Mouse (Mus musculus) testis, adult 2 months (tissue): Measurements from ENCODE around the gene Rasgef1b. TPM values are rescaled to one million over a fixed set of nuclear protein-coding genes. Genes with fewer than 3 reads are reported as not detected.
A peak's percentile ranks its signal among the peaks of the same experiment; 100 is the strongest.

ENCODE experiments used
- H3K27ac ChIP-seq: fragments of 200-500 bp; 2 replicates; pipeline ENCODE4 v1.5.1; 2012; ENCODE audit warnings: low read depth, low read length; ENCODE audit not compliant: control insufficient read depth, insufficient read depth
- H3K27me3 ChIP-seq: fragments of 200-500 bp; 2 replicates; pipeline ENCODE4 v1.6.1; 2012; ENCODE audit warnings: mild to moderate bottlenecking, low read length, moderate library complexity; ENCODE audit not compliant: control insufficient read depth, insufficient read depth
- H3K36me3 ChIP-seq: fragments of 200-500 bp; 2 replicates; pipeline ENCODE4 v1.6.1; 2012; ENCODE audit warnings: mild to moderate bottlenecking, low read length; ENCODE audit not compliant: control insufficient read depth, insufficient read depth
- H3K4me1 ChIP-seq: fragments of 200-500 bp; 2 replicates; pipeline ENCODE4 v1.6.1; 2012; ENCODE audit warnings: low read length; ENCODE audit not compliant: control insufficient read depth, insufficient read depth
- H3K4me3 ChIP-seq: fragments of 200-500 bp; 2 replicates; pipeline ENCODE4 v1.5.1; 2012; ENCODE audit warnings: low read depth, mild to moderate bottlenecking, low read length, moderate library complexity, mixed read lengths; ENCODE audit not compliant: control insufficient read depth
- CTCF ChIP-seq: fragments of 200-500 bp; IDR thresholded peaks from 2 replicates; pipeline ENCODE4 v1.5.1; 2012; ENCODE audit warnings: low read depth, mild to moderate bottlenecking, inconsistent platforms, low read length, moderate library complexity; ENCODE audit not compliant: control insufficient read depth, insufficient read depth, insufficient replicate concordance
- POLR2A ChIP-seq: fragments of 200-500 bp; IDR thresholded peaks from 2 replicates; pipeline ENCODE4 v1.6.1; 2012; ENCODE audit warnings: low read depth, mild to moderate bottlenecking, inconsistent platforms, low read length, moderate library complexity; ENCODE audit not compliant: control insufficient read depth
- polyA plus RNA-seq: library from polyadenylated mRNA; depleted of rRNA; stranded (reverse); fragments of >200 nt; gene quantifications from 2 replicates; pipeline ENCODE4 v1.2.3, GENCODE M21; 2012

Rasgef1b gene
- polyA plus RNA-seq, 1 experiment = 3.2 TPM

- TF ChIP-seq POLR2A = no peak
- no peak for TF ChIP-seq CTCF
- no peak overlapping the region for H3K4me3 ChIP-seq
- no peak overlapping the region for H3K27ac ChIP-seq
- no peaks in the 10 kb centered on the region for H3K4me1 ChIP-seq
- H3K27me3 ChIP-seq = no peaks in the 10 kb centered on the region
- no peaks in the 10 kb centered on the region for H3K36me3 ChIP-seq
Observed at GRCm38 (mm10) chr5:99586287-99586686, 142.6 kb downstream of the Rasgef1b start.

- Histone ChIP-seq H3K4me3 (no peak overlapping the region), H3K36me3 (no peaks in the 10 kb centered on the region), H3K27me3 (no peaks in the 10 kb centered on the region), H3K4me1 (no peaks in the 10 kb centered on the region), H3K27ac (no peak overlapping the region)
- TF ChIP-seq CTCF = no peak
- TF ChIP-seq POLR2A = no peak
Observed at GRCm38 (mm10) chr5:99585166-99585898, 143.5 kb downstream of the Rasgef1b start.

- TF ChIP-seq CTCF = no peak
- no peak for TF ChIP-seq POLR2A
- no peaks in the 10 kb centered on the region for H3K36me3 ChIP-seq
- H3K4me1 ChIP-seq = no peaks in the 10 kb centered on the region
- H3K27ac ChIP-seq = no peak overlapping the region
- no peaks in the 10 kb centered on the region for H3K27me3 ChIP-seq
- H3K4me3 ChIP-seq = no peak overlapping the region
Observed at GRCm38 (mm10) chr5:99584266-99584665, 144.6 kb downstream of the Rasgef1b start.

GRCm38 (mm10) chr5:99582055-99582454 lies 146.8 kb downstream of the Rasgef1b start:
- TF ChIP-seq POLR2A (no peak), CTCF (no peak)
- no peak overlapping the region for H3K27ac ChIP-seq

GRCm38 (mm10) chr5:99578692-99579091 lies 150.2 kb downstream of the Rasgef1b start:
- Histone ChIP-seq H3K36me3 (no peaks in the 10 kb centered on the region), H3K4me3 (no peak overlapping the region), H3K27ac (no peak overlapping the region), H3K27me3 (no peaks in the 10 kb centered on the region), H3K4me1 (no peaks in the 10 kb centered on the region)
- TF ChIP-seq CTCF (peak; percentile 37; the same call in 1 of the 2 replicates), POLR2A (no peak)

More at GRCm38 (mm10) chr5:99582055-99582454, 146.8 kb downstream of the Rasgef1b start:
- H3K4me1 ChIP-seq = no peaks in the 10 kb centered on the region
- no peaks in the 10 kb centered on the region for H3K36me3 ChIP-seq
- no peaks in the 10 kb centered on the region for H3K27me3 ChIP-seq
- no peak overlapping the region for H3K4me3 ChIP-seq

GRCm38 (mm10) chr5:99575897-99576296 lies 153.0 kb downstream of the Rasgef1b start:
- H3K4me3 ChIP-seq = no peak overlapping the region
- no peaks in the 10 kb centered on the region for H3K27me3 ChIP-seq
- no peak for TF ChIP-seq POLR2A

GRCm38 (mm10) chr5:99564501-99565323 lies 164.2 kb downstream of the Rasgef1b start:
- no peak for TF ChIP-seq POLR2A
- no peak for TF ChIP-seq CTCF
- H3K4me1 ChIP-seq = no peaks in the 10 kb centered on the region
- H3K27me3 ChIP-seq = no peaks in the 10 kb centered on the region

More at GRCm38 (mm10) chr5:99575897-99576296, 153.0 kb downstream of the Rasgef1b start:
- H3K36me3 ChIP-seq = no peaks in the 10 kb centered on the region
- no peak overlapping the region for H3K27ac ChIP-seq
- no peaks in the 10 kb centered on the region for H3K4me1 ChIP-seq

More at GRCm38 (mm10) chr5:99564501-99565323, 164.2 kb downstream of the Rasgef1b start:
- H3K36me3 ChIP-seq = no peaks in the 10 kb centered on the region
- H3K27ac ChIP-seq = no peak overlapping the region
- H3K4me3 ChIP-seq = no peak overlapping the region
